Mouse (Mus musculus): ENCODE measurements at regions not wholly inside any gene's neighbourhood (a gene's known extent, or its start where the extent isn't known, plus 50 kb on each side); places are given as distances from the start of the nearest gene placed in this dataset.
"Not testable (repeated sequence)": the region's sequence is repeated elsewhere in the genome, so short reads cannot be mapped to it uniquely, and the experiment has no call there.

GRCm38 (mm10) chr11:41090391-41090900 lies 335.3 kb upstream of the Ccng1 start:
- not testable (repeated sequence) for H3K27me3 ChIP-seq (ENCODE audit: control insufficient read depth, insufficient read depth, low read length); H3K27ac ChIP-seq (ENCODE audit: insufficient read depth, low read length); H3K4me1 ChIP-seq (ENCODE audit: control insufficient read depth, insufficient read depth, low read length); H3K4me3 ChIP-seq (replicated peaks; ENCODE audit: insufficient read depth, low read depth, low read length)
- DNase-seq, result peak in 1 of 2 experiments; percentile 18
- 95% methylated on average over 12 of the region's 14 CpGs for WGBS

- TF ChIP-seq POLR2A (IDR thresholded peaks at IDR 0.05; ENCODE audit: borderline replicate concordance, insufficient read depth, low read length), result no peak
- TF ChIP-seq CTCF (IDR thresholded peaks at IDR 0.05; ENCODE audit: borderline replicate concordance, insufficient read depth, low read depth, low read length), result no peak
- H3K4me1 ChIP-seq (ENCODE audit: control insufficient read depth, insufficient read depth, low read length), result no peaks in the 10 kb centered on the region
- no peaks in the 10 kb centered on the region for H3K27me3 ChIP-seq (ENCODE audit: control insufficient read depth, insufficient read depth, low read length)
- WGBS, result 77% methylated on average over 3 of the region's 3 CpGs
- no peak for DNase-seq
- H3K4me3 ChIP-seq (replicated peaks; ENCODE audit: insufficient read depth, low read depth, low read length), result no peak overlapping the region
- no peak overlapping the region for H3K27ac ChIP-seq (ENCODE audit: insufficient read depth, low read length)
These were observed 308.5 kb upstream of the Ccng1 start for GRCm38 (mm10) chr11:41063570-41063969.

- WGBS, result 83% methylated on average over 3 of the region's 3 CpGs
- Histone ChIP-seq H3K27ac (ENCODE audit: insufficient read depth, low read length) (no peak overlapping the region), H3K4me1 (ENCODE audit: control insufficient read depth, insufficient read depth, low read length) (no peaks in the 10 kb centered on the region), H3K27me3 (ENCODE audit: control insufficient read depth, insufficient read depth, low read length) (no peaks in the 10 kb centered on the region), H3K4me3 (replicated peaks; ENCODE audit: insufficient read depth, low read depth, low read length) (no peak overlapping the region)
- no peak for TF ChIP-seq POLR2A (IDR thresholded peaks at IDR 0.05; ENCODE audit: borderline replicate concordance, insufficient read depth, low read length)
- TF ChIP-seq CTCF (IDR thresholded peaks at IDR 0.05; ENCODE audit: borderline replicate concordance, insufficient read depth, low read depth, low read length), result no peak
- no peak for DNase-seq
These were observed 302.7 kb upstream of the Ccng1 start for GRCm38 (mm10) chr11:41057796-41058195.

- 88% methylated on average over 2 of the region's 2 CpGs for WGBS
- no peak for TF ChIP-seq CTCF (IDR thresholded peaks at IDR 0.05; ENCODE audit: borderline replicate concordance, insufficient read depth, low read depth, low read length)
- no peak for TF ChIP-seq POLR2A (IDR thresholded peaks at IDR 0.05; ENCODE audit: borderline replicate concordance, insufficient read depth, low read length)
- DNase-seq, result no peak
- no peak overlapping the region for H3K4me3 ChIP-seq (replicated peaks; ENCODE audit: insufficient read depth, low read depth, low read length)
- no peaks in the 10 kb centered on the region for H3K4me1 ChIP-seq (ENCODE audit: control insufficient read depth, insufficient read depth, low read length)
- no peaks in the 10 kb centered on the region for H3K27me3 ChIP-seq (ENCODE audit: control insufficient read depth, insufficient read depth, low read length)
- H3K27ac ChIP-seq (ENCODE audit: insufficient read depth, low read length), result no peak overlapping the region
These were observed 274.9 kb upstream of the Ccng1 start for GRCm38 (mm10) chr11:41030018-41030417.

- Histone ChIP-seq H3K4me1 (ENCODE audit: control insufficient read depth, insufficient read depth, low read length) (no peaks in the 10 kb centered on the region), H3K27me3 (ENCODE audit: control insufficient read depth, insufficient read depth, low read length) (peaks cover 2% of the 10 kb centered on the region; the same call in 1 of the 2 replicates), H3K4me3 (replicated peaks; ENCODE audit: insufficient read depth, low read depth, low read length) (no peak overlapping the region), H3K27ac (ENCODE audit: insufficient read depth, low read length) (no peak overlapping the region)
- WGBS, result 15% methylated on average over 3 of the region's 3 CpGs
- TF ChIP-seq CTCF (IDR thresholded peaks at IDR 0.05; ENCODE audit: borderline replicate concordance, insufficient read depth, low read depth, low read length) (no peak), POLR2A (IDR thresholded peaks at IDR 0.05; ENCODE audit: borderline replicate concordance, insufficient read depth, low read length) (no peak)
- DNase-seq, result no peak
These were observed 255.0 kb upstream of the Ccng1 start for GRCm38 (mm10) chr11:41010096-41010495.

- TF ChIP-seq POLR2A (IDR thresholded peaks at IDR 0.05; ENCODE audit: borderline replicate concordance, insufficient read depth, low read length) (no peak), CTCF (IDR thresholded peaks at IDR 0.05; ENCODE audit: borderline replicate concordance, insufficient read depth, low read depth, low read length) (no peak)
- H3K4me1 ChIP-seq (ENCODE audit: control insufficient read depth, insufficient read depth, low read length), result no peaks in the 10 kb centered on the region
- H3K27me3 ChIP-seq (ENCODE audit: control insufficient read depth, insufficient read depth, low read length), result no peaks in the 10 kb centered on the region
- no peak for DNase-seq
- H3K4me3 ChIP-seq (replicated peaks; ENCODE audit: insufficient read depth, low read depth, low read length), result no peak overlapping the region
- WGBS, result 81% methylated on average over 2 of the region's 2 CpGs
- H3K27ac ChIP-seq (ENCODE audit: insufficient read depth, low read length), result no peak overlapping the region
These were observed 217.7 kb upstream of the Ccng1 start for GRCm38 (mm10) chr11:40972806-40973205.

- peak; percentile 74 to 77 for DNase-seq
- H3K4me3 ChIP-seq (replicated peaks; ENCODE audit: insufficient read depth, low read depth, low read length), result peak overlapping the region; percentile 57
- H3K27me3 ChIP-seq (ENCODE audit: control insufficient read depth, insufficient read depth, low read length), result no peaks in the 10 kb centered on the region
- no peak overlapping the region for H3K27ac ChIP-seq (ENCODE audit: insufficient read depth, low read length)
- under 1% methylated on average over 12 of the region's 12 CpGs for WGBS
- TF ChIP-seq POLR2A (IDR thresholded peaks at IDR 0.05; ENCODE audit: borderline replicate concordance, insufficient read depth, low read length) (no peak), CTCF (IDR thresholded peaks at IDR 0.05; ENCODE audit: borderline replicate concordance, insufficient read depth, low read depth, low read length) (peak; percentile 87)
- no peaks in the 10 kb centered on the region for H3K4me1 ChIP-seq (ENCODE audit: control insufficient read depth, insufficient read depth, low read length)
These were observed 172.1 kb upstream of the Ccng1 start for GRCm38 (mm10) chr11:40927168-40927567.

GRCm38 (mm10) chr11:40891485-40891884 lies 136.4 kb upstream of the Ccng1 start:
- Histone ChIP-seq H3K27ac (ENCODE audit: insufficient read depth, low read length) (no peak overlapping the region), H3K4me1 (ENCODE audit: control insufficient read depth, insufficient read depth, low read length) (no peaks in the 10 kb centered on the region), H3K27me3 (ENCODE audit: control insufficient read depth, insufficient read depth, low read length) (no peaks in the 10 kb centered on the region), H3K4me3 (replicated peaks; ENCODE audit: insufficient read depth, low read depth, low read length) (no peak overlapping the region)
- WGBS, result 97% methylated on average over 1 of the region's 1 CpGs
- no peak for TF ChIP-seq CTCF (IDR thresholded peaks at IDR 0.05; ENCODE audit: borderline replicate concordance, insufficient read depth, low read depth, low read length)
- TF ChIP-seq POLR2A (IDR thresholded peaks at IDR 0.05; ENCODE audit: borderline replicate concordance, insufficient read depth, low read length), result no peak
- no peak for DNase-seq
